In the genomic region with DNA sequence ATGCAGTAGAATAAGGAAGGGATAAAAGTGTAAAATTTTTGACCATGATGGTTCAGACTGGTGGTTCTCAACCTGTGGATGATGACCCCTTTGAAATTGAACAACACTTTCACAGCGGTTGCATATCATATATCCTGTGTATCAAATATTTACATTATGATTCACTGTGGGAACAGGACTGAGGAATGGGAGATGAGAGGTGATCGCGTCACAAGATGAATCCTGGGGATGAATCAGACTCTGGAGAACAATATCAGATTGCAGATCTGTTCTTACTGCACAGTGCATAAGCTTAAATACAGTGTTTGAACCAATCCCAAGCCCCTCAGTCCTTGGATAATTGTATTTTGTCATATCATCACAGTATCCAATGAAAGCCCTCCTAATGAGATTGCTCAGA, we compare ENCODE assay signal across 22 mouse cellular contexts.
DNase-seq lines count a peak whose midpoint lies in the region; TF ChIP-seq lines count a peak whose summit lies in the region.
"Had no signal": no experiment of that assay in that cellular context is flagged by ENCODE, and none has a peak within 500 bp of the region (broad histone marks: within the 10 kb centered on the region; RNA-seq: fewer than 3 reads in every experiment).

No protein-coding gene starts in this region.

- H3ac ChIP-seq in C2C12 (ENCODE audit: control insufficient read depth, insufficient read length, low read depth) = no peak overlapping the region

- H3K4me3 ChIP-seq in C2C12 (ENCODE audit: insufficient read depth, poor library complexity, severe bottlenecking) = no peak overlapping the region

- H3K79me2 ChIP-seq in C2C12 (ENCODE audit: control insufficient read depth, insufficient read depth) = no peaks in the 10 kb centered on the region

- DNase-seq in 3T3-L1 (ENCODE audit: low read depth, low spot score) (peak; percentile 62), NIH3T3 (ENCODE audit: low read depth) (peak; percentile 11)
- no peak for DNase-seq in gastrocnemius, adult 18-20 months (ENCODE audit: low spot score)
- DNase-seq in right cerebral cortex, adult 2 months (ENCODE audit: low spot score in 2 of 2) = no peak
- DNase-seq in testis, postnatal 14 days (ENCODE audit: low spot score) = no peak
- DNase-seq: adrenal gland, adult 2 months; adrenal gland, adult 8-10 months; adrenal gland, postnatal 10 days; adrenal gland, postnatal 14 days; adrenal gland, postnatal 25 days; adrenal gland, postnatal 36 days; B cell, adult 2 months; cerebellum, adult 11 months; cerebellum, adult 11-12 months; cerebellum, adult 18-20 months; cerebellum, adult 2 months; cerebellum, adult 8-10 months; cerebellum, adult 9-10 months had no signal

- no peaks in the 10 kb centered on the region for H3K27me3 ChIP-seq in C2C12 (ENCODE audit: control insufficient read depth, insufficient read depth, insufficient read length)
- H3K27me3 ChIP-seq: CH12.LX, Patski had no signal

- TF ChIP-seq CTCF in C2C12 (IDR thresholded peaks at IDR 0.05; ENCODE audit: control insufficient read depth, insufficient read depth, insufficient read length) = no peak

- no peaks in the 10 kb centered on the region for H3K36me3 ChIP-seq in C2C12 (ENCODE audit: control insufficient read depth, insufficient read depth)
- H3K36me3 ChIP-seq: G1E had no signal

- no peaks in the 10 kb centered on the region for H3K79me3 ChIP-seq in C2C12 (ENCODE audit: low read depth)

TF ChIP-seq in C2C12, 6 proteins besides CTCF, POLR2A, EP300 and RAD21:
- no peak for TF ChIP-seq USF1 (IDR thresholded peaks at IDR 0.05; ENCODE audit: low read depth)
- TF ChIP-seq FOSL1 (IDR thresholded peaks at IDR 0.05; ENCODE audit: insufficient read depth, low read length, poor library complexity, severe bottlenecking) = peak; percentile 66

Comparison
In these comparisons a context has a peak if more than half of its experiments do, and no peak if none do; other contexts are left out.
1. DNase-seq: peak in 3T3-L1 (single experiment) and NIH3T3 (single experiment); none in gastrocnemius, adult 18-20 months (single experiment), right cerebral cortex, adult 2 months (0 of 2) and testis, postnatal 14 days (single experiment).